Mouse (Mus musculus): ENCODE data around the gene Ces1c.

DNA sequence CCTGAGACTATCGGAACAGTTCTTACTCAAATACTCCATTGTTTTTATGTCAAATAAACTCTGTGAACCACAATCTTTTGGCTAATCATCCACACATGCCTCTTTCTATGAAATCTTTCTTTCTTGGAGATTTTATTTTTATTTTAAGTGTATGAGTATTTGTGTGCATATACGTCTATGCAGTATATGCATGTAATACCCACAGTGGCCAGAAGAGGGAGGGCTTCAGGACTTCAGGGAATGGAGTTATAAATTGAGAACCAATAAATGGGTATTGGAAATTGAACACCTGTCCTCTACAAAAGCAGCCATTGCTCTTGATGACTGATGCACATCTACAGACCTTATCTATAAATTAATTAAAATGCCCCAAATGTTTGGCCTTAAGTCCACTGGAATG lies 1.1 kb upstream of the Ces1c start:
- peak; percentile 37 for TF ChIP-seq CTCF (IDR thresholded peaks at IDR 0.05)
- TF ChIP-seq EP300 (IDR thresholded peaks at IDR 0.05; ENCODE audit: insufficient read depth, low read depth, low read length), result no peak
